Mouse (Mus musculus) CH12.LX (cell line): ENCODE measurements around the gene Wdr72. TPM values are rescaled to one million over a fixed set of nuclear protein-coding genes. Genes with fewer than 3 reads are reported as not detected.

Source experiments
- DNase-seq: peaks from one replicate; pipeline ENCODE4 v3.0.0-alpha.2; 2013; ENCODE audit errors: extremely low read depth
- H3K27ac ChIP-seq: 2 replicates; pipeline ENCODE4 v1.5.1; 2012; ENCODE audit warnings: low read depth, mild to moderate bottlenecking, control low read depth, moderate library complexity; ENCODE audit not compliant: insufficient read depth
- H3K27me3 ChIP-seq: replicated peaks from 2 replicates; pipeline ENCODE3; 2012; ENCODE audit warnings: inconsistent platforms
- H3K36me3 ChIP-seq, 2 experiments: replicated peaks in 1 of 2; 2 replicates each; pipeline versions ENCODE3 to v1.6.1; 2012; ENCODE audit warnings: inconsistent platforms in 1 of 2, low read length in 1 of 2, mild to moderate bottlenecking in 1 of 2, mixed read lengths in 1 of 2, moderate library complexity in 1 of 2; ENCODE audit not compliant: control insufficient read depth in 1 of 2, insufficient read depth in 1 of 2
- H3K4me1 ChIP-seq, 2 experiments: 2 replicates each; pipeline ENCODE4 v1.6.1; 2012; ENCODE audit warnings: inconsistent platforms in 1 of 2, moderate library complexity in 1 of 2; ENCODE audit not compliant: insufficient read depth in 2 of 2, control insufficient read depth in 1 of 2
- H3K4me2 ChIP-seq: 2 replicates; pipeline ENCODE4 v1.6.1; 2012; ENCODE audit warnings: low read depth, mild to moderate bottlenecking, control low read depth; ENCODE audit not compliant: poor library complexity, insufficient read depth, severe bottlenecking
- H3K4me3 ChIP-seq, 3 experiments: fragments of 150-350 bp in 1 of 3; sonication (generic) in 1 of 3; replicated peaks in 1 of 3; 2 replicates each; pipeline versions ENCODE3 to v1.5.1; 2011 to 2012; ENCODE audit warnings: low read depth in 2 of 3, low read length in 2 of 3, mild to moderate bottlenecking in 2 of 3, moderate library complexity in 2 of 3, control low read depth in 1 of 3, improper control_type of control experiment in 1 of 3, inconsistent platforms in 1 of 3, mixed read lengths in 1 of 3; ENCODE audit not compliant: poor library complexity in 1 of 3
- H3K79me2 ChIP-seq: replicated peaks from 2 replicates; pipeline ENCODE4 v1.6.1; 2012; ENCODE audit warnings: mild to moderate bottlenecking, moderate library complexity; ENCODE audit not compliant: control insufficient read depth, poor library complexity, insufficient read depth, severe bottlenecking; ENCODE audit errors: extremely low read depth
- H3K9ac ChIP-seq: 2 replicates; pipeline ENCODE4 v1.6.1; 2012; ENCODE audit warnings: low read depth, mild to moderate bottlenecking, control low read depth, moderate library complexity; ENCODE audit not compliant: insufficient read depth
- H3K9me3 ChIP-seq: replicated peaks from 2 replicates; pipeline ENCODE3; 2012; ENCODE audit warnings: low read length, inconsistent platforms, mixed read lengths
- BHLHE40 ChIP-seq: IDR thresholded peaks from 2 replicates; pipeline ENCODE4 v1.6.1; 2011; ENCODE audit warnings: mild to moderate bottlenecking, low read depth, low read length, improper control_type of control experiment
- CHD1 ChIP-seq: IDR thresholded peaks from 2 replicates; pipeline ENCODE4 v1.6.1; 2012; ENCODE audit warnings: low read depth, low read length, improper control_type of control experiment, inconsistent platforms
- CHD2 ChIP-seq: IDR thresholded peaks from 2 replicates; pipeline ENCODE4 v1.6.1; 2011; ENCODE audit warnings: low read length, improper control_type of control experiment
- CTCF ChIP-seq, 2 experiments: IDR thresholded peaks in 1 of 2; conservative IDR thresholded peaks in 1 of 2; 2 replicates each; pipeline ENCODE4 v1.5.1; 2011 to 2012; ENCODE audit warnings: low read depth in 2 of 2, low read length in 2 of 2, improper control_type of control experiment in 1 of 2, inconsistent platforms in 1 of 2, mild to moderate bottlenecking in 1 of 2, moderate library complexity in 1 of 2
- E2F4 ChIP-seq: IDR thresholded peaks from 2 replicates; pipeline ENCODE4 v1.6.1; 2011; ENCODE audit warnings: low read depth, low read length, improper control_type of control experiment; ENCODE audit not compliant: insufficient replicate concordance
- ELF1 ChIP-seq: IDR thresholded peaks from 2 replicates; pipeline ENCODE4 v1.6.1; 2014; ENCODE audit warnings: low read depth, mild to moderate bottlenecking, inconsistent platforms, low read length, improper control_type of control experiment
- EP300 ChIP-seq: IDR thresholded peaks from 2 replicates; pipeline ENCODE4 v1.6.1; 2011; ENCODE audit warnings: low read length, improper control_type of control experiment
- ETS1 ChIP-seq: conservative IDR thresholded peaks from 2 replicates; pipeline ENCODE4 v1.6.1; 2012; ENCODE audit warnings: low read depth, mild to moderate bottlenecking, inconsistent platforms, low read length, improper control_type of control experiment, moderate library complexity
- GABPA ChIP-seq: IDR thresholded peaks from 2 replicates; pipeline ENCODE4 v1.6.1; 2012; ENCODE audit warnings: low read depth, low read length, improper control_type of control experiment, inconsistent platforms; ENCODE audit not compliant: insufficient replicate concordance
- HCFC1 ChIP-seq: IDR thresholded peaks from 2 replicates; pipeline ENCODE4 v1.6.1; 2012; ENCODE audit warnings: low read depth, mild to moderate bottlenecking, inconsistent platforms, low read length, improper control_type of control experiment
- IRF4 ChIP-seq: IDR thresholded peaks from 2 replicates; pipeline ENCODE4 v1.6.1; 2014; ENCODE audit warnings: low read depth, mild to moderate bottlenecking, inconsistent platforms, low read length, improper control_type of control experiment
- JUN ChIP-seq: IDR thresholded peaks from 2 replicates; pipeline ENCODE4 v1.6.1; 2011; ENCODE audit warnings: low read depth, mild to moderate bottlenecking, low read length, improper control_type of control experiment, moderate library complexity; ENCODE audit not compliant: insufficient read depth
- JUND ChIP-seq: conservative IDR thresholded peaks from 2 replicates; pipeline ENCODE4 v1.6.1; 2011; ENCODE audit warnings: low read depth, low read length, improper control_type of control experiment
- KAT2A ChIP-seq: IDR thresholded peaks from 2 replicates; pipeline ENCODE4 v1.6.1; 2012; ENCODE audit warnings: low read length, improper control_type of control experiment, inconsistent platforms; ENCODE audit not compliant: insufficient replicate concordance
- MAFK ChIP-seq: IDR thresholded peaks from 2 replicates; pipeline ENCODE4 v1.6.1; 2011; ENCODE audit warnings: low read length, improper control_type of control experiment; ENCODE audit not compliant: insufficient replicate concordance
- MAX ChIP-seq: IDR thresholded peaks from 2 replicates; pipeline ENCODE4 v1.6.1; 2011; ENCODE audit warnings: low read length, improper control_type of control experiment
- MAZ ChIP-seq: IDR thresholded peaks from 2 replicates; pipeline ENCODE4 v1.6.1; 2012; ENCODE audit warnings: low read depth, mild to moderate bottlenecking, inconsistent platforms, low read length, improper control_type of control experiment, moderate library complexity
- MEF2A ChIP-seq: IDR thresholded peaks from 2 replicates; pipeline ENCODE4 v1.6.1; 2014; ENCODE audit warnings: low read depth, mild to moderate bottlenecking, inconsistent platforms, low read length, improper control_type of control experiment, borderline replicate concordance
- MXI1 ChIP-seq: IDR thresholded peaks from 2 replicates; pipeline ENCODE4 v1.6.1; 2011; ENCODE audit warnings: mild to moderate bottlenecking, low read depth, low read length, improper control_type of control experiment
- MYC ChIP-seq: IDR thresholded peaks from 2 replicates; pipeline ENCODE4 v1.6.1; 2011; ENCODE audit warnings: low read depth, mild to moderate bottlenecking, improper control_type of control experiment, low read length
- NELFE ChIP-seq: IDR thresholded peaks from 2 replicates; pipeline ENCODE4 v1.6.1; 2011; ENCODE audit warnings: low read depth, low read length, improper control_type of control experiment
- NRF1 ChIP-seq: IDR thresholded peaks from 2 replicates; pipeline ENCODE4 v1.6.1; 2014; ENCODE audit warnings: low read depth, mild to moderate bottlenecking, inconsistent platforms, low read length, improper control_type of control experiment, moderate library complexity
- PAX5 ChIP-seq: IDR thresholded peaks from 2 replicates; pipeline ENCODE4 v1.6.1; 2012; ENCODE audit warnings: low read length, inconsistent platforms, mixed read lengths
- POLR2A ChIP-seq: IDR thresholded peaks from 2 replicates; pipeline ENCODE4 v1.6.1; 2011; ENCODE audit warnings: low read depth, mild to moderate bottlenecking, improper control_type of control experiment, low read length
- POLR2AphosphoS2 ChIP-seq: IDR thresholded peaks from 2 replicates; pipeline ENCODE4 v1.6.1; 2011; ENCODE audit warnings: low read depth, low read length, improper control_type of control experiment
- RAD21 ChIP-seq: IDR thresholded peaks from 2 replicates; pipeline ENCODE4 v1.6.1; 2011; ENCODE audit warnings: low read depth, mild to moderate bottlenecking, low read length, improper control_type of control experiment, moderate library complexity
- RCOR1 ChIP-seq: conservative IDR thresholded peaks from 2 replicates; pipeline ENCODE4 v1.6.1; 2012; ENCODE audit warnings: low read depth, mild to moderate bottlenecking, inconsistent platforms, low read length, improper control_type of control experiment
- SIN3A ChIP-seq: IDR thresholded peaks from 2 replicates; pipeline ENCODE4 v1.6.1; 2012; ENCODE audit warnings: low read length, improper control_type of control experiment, inconsistent platforms
- SMC3 ChIP-seq: IDR thresholded peaks from 2 replicates; pipeline ENCODE4 v1.6.1; 2011; ENCODE audit warnings: low read depth, low read length, improper control_type of control experiment
- TBP ChIP-seq: conservative IDR thresholded peaks from 2 replicates; pipeline ENCODE4 v1.6.1; 2011; ENCODE audit warnings: low read depth, low read length, improper control_type of control experiment
- TCF12 ChIP-seq: IDR thresholded peaks from 2 replicates; pipeline ENCODE4 v1.6.1; 2014; ENCODE audit warnings: low read depth, mild to moderate bottlenecking, inconsistent platforms, low read length, improper control_type of control experiment
- UBTF ChIP-seq: IDR thresholded peaks from 2 replicates; pipeline ENCODE4 v1.6.1; 2012; ENCODE audit warnings: low read depth, mild to moderate bottlenecking, inconsistent platforms, low read length, improper control_type of control experiment, moderate library complexity
- USF1 ChIP-seq: IDR thresholded peaks from 2 replicates; pipeline ENCODE4 v1.6.1; 2014; ENCODE audit warnings: low read depth, mild to moderate bottlenecking, inconsistent platforms, low read length, improper control_type of control experiment
- USF2 ChIP-seq: conservative IDR thresholded peaks from 2 replicates; pipeline ENCODE4 v1.6.1; 2011; ENCODE audit warnings: low read depth, low read length, improper control_type of control experiment
- ZC3H11A ChIP-seq: IDR thresholded peaks from 2 replicates; pipeline ENCODE4 v1.6.1; 2012; ENCODE audit warnings: low read depth, mild to moderate bottlenecking, inconsistent platforms, low read length, improper control_type of control experiment
- ZKSCAN1 ChIP-seq: IDR thresholded peaks from 2 replicates; pipeline ENCODE4 v1.6.1; 2012; ENCODE audit warnings: low read depth, inconsistent platforms, low read length, improper control_type of control experiment, borderline replicate concordance
- ZMIZ1 ChIP-seq: IDR thresholded peaks from 2 replicates; pipeline ENCODE4 v1.6.1; 2012; ENCODE audit warnings: low read depth, mild to moderate bottlenecking, inconsistent platforms, low read length, improper control_type of control experiment
- ZNF384 ChIP-seq: IDR thresholded peaks from 2 replicates; pipeline ENCODE4 v1.6.1; 2012; ENCODE audit warnings: low read depth, low read length, improper control_type of control experiment, inconsistent platforms
- dilution Hi-C: fragments of 300-500 bp; cut with MboI; formaldehyde crosslinking; loops from 2 replicates; pipeline ENCODE4 v1.14.3; 2020; ENCODE audit warnings: low sequenced_read_pairs; ENCODE audit not compliant: extremely low pct_unique_long_range_greater_than_20kb, extremely low pct_ligation_motif_present
- in situ Hi-C: fragments of 300-500 bp; cut with MboI; formaldehyde crosslinking; loops from 3 replicates; pipeline ENCODE4 v1.14.3; 2019; ENCODE audit warnings: low sequenced_read_pairs, low pct_ligation_motif_present, low pct_unique_long_range_greater_than_20kb, mixed read lengths
- polyA plus RNA-seq: library from polyadenylated mRNA; unstranded; fragments of >175 nt; gene quantifications from 2 replicates; pipeline ENCODE4 v1.2.1, GENCODE M21; 2012; ENCODE audit warnings: low read depth; ENCODE audit not compliant: insufficient read length
- total RNA-seq, 2 experiments: library from RNA; depleted of rRNA; stranded (reverse); fragments of 300-350 nt in 1 of 2; fragments of >200 nt in 1 of 2; gene quantifications; 2 replicates each; pipeline ENCODE4 v1.2.3; 2012 to 2014

Wdr72 gene
- total and polyA plus RNA-seq, 3 experiments: 0.04 TPM; not detected in 2

- dilution Hi-C loops: no loop called here
- DNase-seq: peak; percentile 83
Observed at GRCm38 (mm10) chr9:74141864-74142263, 31.7 kb downstream of the Wdr72 start.

GRCm38 (mm10) chr9:74142705-74143104, 32.5 kb downstream of the Wdr72 start:
- no peak for DNase-seq
- Histone ChIP-seq H3K36me3 (no peaks in the 10 kb centered on the region), H3K79me2 (no peaks in the 10 kb centered on the region), H3K27ac (no peak overlapping the region), H3K9me3 (peaks cover 2% of the 10 kb centered on the region)
- in situ Hi-C loops: loop anchor here (5.0 kb wide), 1 partner anchor 730 kb away; no protein-coding TSS in a partner anchor
- no peak for TF ChIP-seq MAZ
- peak; percentile 10 for TF ChIP-seq RAD21
- peak in 1 of 2 experiments; percentile 28; a peak in 2 of 4 replicates for TF ChIP-seq CTCF (conservative IDR thresholded peaks at IDR 0.05 in 1 of 2, IDR thresholded peaks at IDR 0.05 in 1 of 2; ENCODE audit: low read depth in 2 of 2, low read length in 2 of 2)
- TF ChIP-seq, all 38 proteins: peak for 2
- H3K4me3 ChIP-seq: no peak overlapping the region
- peaks cover 4 to 21% of the 10 kb centered on the region in 2 experiments; a peak in 3 of 4 replicates for H3K4me1 ChIP-seq
- no peak overlapping the region for H3K4me2 ChIP-seq
- dilution Hi-C loops: no loop called here
- H3K9ac ChIP-seq: no peak overlapping the region
- no peaks in the 10 kb centered on the region for H3K27me3 ChIP-seq

More at GRCm38 (mm10) chr9:74141864-74142263, 31.7 kb downstream of the Wdr72 start:
- Histone ChIP-seq H3K9me3 (peaks cover 3% of the 10 kb centered on the region), H3K36me3 (no peaks in the 10 kb centered on the region), H3K27ac (no peak overlapping the region), H3K79me2 (no peaks in the 10 kb centered on the region), H3K4me3 (no peak overlapping the region), H3K27me3 (no peaks in the 10 kb centered on the region), H3K4me2 (no peak overlapping the region), H3K9ac (no peak overlapping the region), H3K4me1 (peaks cover 4 to 21% of the 10 kb centered on the region in 2 experiments; a peak in 3 of 4 replicates)
- TF ChIP-seq RCOR1 (no peak), RAD21 (peak; percentile 92), PAX5 (no peak), CTCF (conservative IDR thresholded peaks at IDR 0.05 in 1 of 2, IDR thresholded peaks at IDR 0.05 in 1 of 2; ENCODE audit: low read depth in 2 of 2, low read length in 2 of 2) (peak; percentile 87 to 88), ZKSCAN1 (no peak), ZNF384 (peak; percentile 15; the same call in 1 of the 2 replicates), BHLHE40 (peak; percentile 25; the same call in 1 of the 2 replicates), EP300 (peak; percentile 87), HCFC1 (no peak), TCF12 (no peak), MAFK (0 out of 2 replicates have a peak, but pooled peaks have one; percentile 60), JUND (peak; percentile 95), ETS1 (no peak), TBP (no peak), POLR2A (no peak), JUN (peak; percentile 83), MAX (no peak), MYC (peak; percentile 64; the same call in 1 of the 2 replicates), NELFE (peak; percentile 36; the same call in 1 of the 2 replicates), CHD2 (no peak), NRF1 (no peak), USF1 (no peak), SMC3 (peak; percentile 80), GABPA (no peak), MXI1 (no peak), ZC3H11A (0 out of 2 replicates have a peak, but pooled peaks have one; percentile 17), POLR2AphosphoS2 (no peak), IRF4 (peak; percentile 95), MAZ (no peak), ZMIZ1 (no peak), USF2 (no peak), ELF1 (no peak), CHD1 (no peak), SIN3A (no peak), UBTF (no peak), KAT2A (no peak), MEF2A (no peak), E2F4 (no peak)
- in situ Hi-C loops: loop anchor here (5.0 kb wide), 1 partner anchor 730 kb away; no protein-coding TSS in a partner anchor
